Mouse (Mus musculus): Measurements from ENCODE around the gene Msto1. TPM values are rescaled to one million over a fixed set of nuclear protein-coding genes. Genes with fewer than 3 reads are reported as not detected.
"Not testable (repeated sequence)": the region's sequence is repeated elsewhere in the genome, so short reads cannot be mapped to it uniquely, and the experiment has no call there.

The Msto1 gene
- polyA plus RNA-seq, 1 experiment from 2014 or later, result 44.3 TPM

DNA sequence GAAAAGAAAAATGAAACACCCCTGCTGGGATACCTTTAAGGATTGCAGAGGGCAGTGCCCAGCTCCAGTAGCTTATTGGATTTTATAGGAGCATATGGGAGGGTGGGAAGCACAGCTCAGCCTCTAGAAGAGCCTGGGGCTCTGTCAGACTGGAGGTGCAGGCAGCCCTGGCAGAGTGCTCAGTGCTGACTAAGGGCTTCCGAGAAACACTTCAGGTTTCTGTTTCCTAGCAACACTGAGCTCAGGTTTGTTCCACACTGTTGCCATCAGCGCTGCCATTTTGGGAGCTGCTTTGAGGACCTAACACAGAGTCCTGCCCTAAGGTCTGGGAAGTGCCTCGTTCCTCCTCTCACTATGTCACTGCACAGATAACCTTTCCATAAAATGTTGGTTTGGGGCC, 47.1 kb downstream of the Msto1 start:
- not testable (repeated sequence) for H3K4me2 ChIP-seq (ENCODE audit: low read depth, low read length); H3K27ac ChIP-seq (replicated peaks; ENCODE audit: low read depth, low read length); H3K4me3 ChIP-seq (ENCODE audit: low read depth, low read length); H3K9me3 ChIP-seq (ENCODE audit: control insufficient read depth, low read length); DNase-seq (ENCODE audit: low spot score); ATAC-seq (ENCODE audit: low read depth); H3K4me1 ChIP-seq (ENCODE audit: control insufficient read depth, insufficient read depth, low read length); H3K9ac ChIP-seq (ENCODE audit: low read depth, low read length); H3K27me3 ChIP-seq (replicated peaks; ENCODE audit: control insufficient read depth, insufficient read depth, low read length)
- peaks cover 47% of the 10 kb centered on the region for H3K36me3 ChIP-seq (ENCODE audit: control insufficient read depth, insufficient read depth, low read length)
- no CpG with 5 or more reads among the region's 3 CpGs for WGBS

DNA sequence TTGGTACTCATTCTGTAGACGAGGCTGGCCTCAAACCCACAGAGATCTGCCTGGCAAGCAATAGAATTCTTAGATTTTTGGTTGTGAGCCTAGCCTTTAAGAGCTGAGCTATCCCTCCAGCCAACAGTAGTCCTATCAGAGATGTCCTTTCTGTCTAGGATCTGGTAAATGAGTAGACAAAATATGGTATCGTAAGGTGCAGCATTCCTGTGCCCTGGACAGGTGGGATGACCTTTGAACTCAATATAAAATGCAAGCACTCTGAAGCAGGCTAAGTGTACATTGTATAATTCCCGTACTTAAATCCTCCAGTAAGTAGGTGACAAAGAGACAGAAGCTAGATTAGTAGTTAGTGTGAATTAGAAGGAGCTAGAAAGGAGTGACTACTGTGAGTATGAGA, 51.7 kb downstream of the Msto1 start:
- Histone ChIP-seq H3K27ac (replicated peaks; ENCODE audit: low read depth, low read length) (no peak overlapping the region), H3K9me3 (ENCODE audit: control insufficient read depth, low read length) (no peaks in the 10 kb centered on the region), H3K36me3 (ENCODE audit: control insufficient read depth, insufficient read depth, low read length) (peaks cover 92% of the 10 kb centered on the region), H3K9ac (ENCODE audit: low read depth, low read length) (no peak overlapping the region), H3K4me1 (ENCODE audit: control insufficient read depth, insufficient read depth, low read length) (no peaks in the 10 kb centered on the region), H3K4me3 (ENCODE audit: low read depth, low read length) (no peak overlapping the region), H3K4me2 (ENCODE audit: low read depth, low read length) (no peak overlapping the region), H3K27me3 (replicated peaks; ENCODE audit: control insufficient read depth, insufficient read depth, low read length) (no peaks in the 10 kb centered on the region)
- WGBS, result 93% methylated on average over 3 of the region's 3 CpGs
- no peak for ATAC-seq (ENCODE audit: low read depth)
- no peak for DNase-seq (ENCODE audit: low spot score)

DNA sequence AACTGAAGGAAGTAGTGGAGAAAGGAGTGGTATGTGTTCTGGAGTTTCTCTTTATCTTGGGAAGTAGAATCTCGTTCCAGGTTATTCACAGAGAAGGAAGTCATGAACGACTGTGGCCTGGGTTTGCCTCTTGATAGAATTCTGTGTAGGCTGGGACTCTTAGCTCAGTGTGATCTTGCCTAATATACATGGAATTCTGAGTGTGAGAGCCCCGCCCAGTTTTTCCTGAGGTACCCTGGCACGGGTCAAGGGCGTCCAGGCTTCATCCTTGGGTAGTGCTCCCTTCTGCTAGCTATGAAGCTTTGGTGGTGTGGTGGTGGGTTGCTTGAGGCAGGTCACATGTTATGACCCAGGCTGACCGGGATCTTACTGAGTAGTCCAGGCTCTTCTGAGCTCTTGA, 58.0 kb downstream of the Msto1 start:
- Histone ChIP-seq H3K36me3 (ENCODE audit: control insufficient read depth, insufficient read depth, low read length) (peaks cover 79% of the 10 kb centered on the region), H3K9me3 (ENCODE audit: control insufficient read depth, low read length) (no peaks in the 10 kb centered on the region), H3K4me2 (ENCODE audit: low read depth, low read length) (no peak overlapping the region), H3K27me3 (replicated peaks; ENCODE audit: control insufficient read depth, insufficient read depth, low read length) (no peaks in the 10 kb centered on the region), H3K4me3 (ENCODE audit: low read depth, low read length) (no peak overlapping the region), H3K9ac (ENCODE audit: low read depth, low read length) (no peak overlapping the region), H3K4me1 (ENCODE audit: control insufficient read depth, insufficient read depth, low read length) (no peaks in the 10 kb centered on the region), H3K27ac (replicated peaks; ENCODE audit: low read depth, low read length) (no peak overlapping the region)
- 88% methylated on average over 6 of the region's 6 CpGs for WGBS
- DNase-seq (ENCODE audit: low spot score) (no peak), ATAC-seq (ENCODE audit: low read depth) (no peak)

Other genes starting within 250 kb of the Msto1 start
- gene Khdc4, start 228.2 kb downstream of the Msto1 start, polyA plus RNA-seq (2014; fragmentation: Nextera tagmentation; extraction: Ambion mirVana), result 66.4 and 70.3 TPM in 2 replicates
- 60.9 and 62.9 TPM in 2 replicates for gene Rit1, start 197.2 kb downstream of the Msto1 start, polyA plus RNA-seq (2014; fragmentation: Nextera tagmentation; extraction: Ambion mirVana)
- gene Syt11, start 138.8 kb downstream of the Msto1 start, polyA plus RNA-seq (2014; fragmentation: Nextera tagmentation; extraction: Ambion mirVana), result 25.8 and 30.9 TPM in 2 replicates
- gene Gon4l, start 78.8 kb downstream of the Msto1 start, polyA plus RNA-seq (2014; fragmentation: Nextera tagmentation; extraction: Ambion mirVana), result 11.8 and 12.7 TPM in 2 replicates
- gene Ash1l, start 36.6 kb upstream of the Msto1 start, polyA plus RNA-seq (2014; fragmentation: Nextera tagmentation; extraction: Ambion mirVana), result 19.8 and 21.4 TPM in 2 replicates
- gene Dap3, start 37.2 kb upstream of the Msto1 start, polyA plus RNA-seq (2014; fragmentation: Nextera tagmentation; extraction: Ambion mirVana), result 125 and 138 TPM in 2 replicates
- 23.5 and 26.5 TPM in 2 replicates for gene Rusc1, start 179.3 kb upstream of the Msto1 start, polyA plus RNA-seq (2014; fragmentation: Nextera tagmentation; extraction: Ambion mirVana)
- gene Gm43738, start 187.1 kb upstream of the Msto1 start, polyA plus RNA-seq (2014; fragmentation: Nextera tagmentation; extraction: Ambion mirVana), result not detected in 2 replicates
- gene Fdps, start 188.0 kb upstream of the Msto1 start, polyA plus RNA-seq (2014; fragmentation: Nextera tagmentation; extraction: Ambion mirVana), result 183 and 205 TPM in 2 replicates
- 0.30 TPM in 1 of 2 replicates, not detected in the other for gene Pklr, start 222.1 kb upstream of the Msto1 start, polyA plus RNA-seq (2014; fragmentation: Nextera tagmentation; extraction: Ambion mirVana)
- 1.4 and 2.8 TPM in 2 replicates for gene Hcn3, start 246.2 kb upstream of the Msto1 start, polyA plus RNA-seq (2014; fragmentation: Nextera tagmentation; extraction: Ambion mirVana)